Mouse (Mus musculus) liver, embryonic 13.5 days (tissue): ENCODE data around the gene Hist1h3h. TPM values are rescaled to one million over a fixed set of nuclear protein-coding genes. Genes with fewer than 3 reads are reported as not detected.
A peak's percentile ranks its signal among the peaks of the same experiment; 100 is the strongest.
"Not testable (repeated sequence)": the region's sequence is repeated elsewhere in the genome, so short reads cannot be mapped to it uniquely, and the experiment has no call there.

Experiments used
- ATAC-seq: fragments of 200-750 bp; cut with Nextera tagmentation; 2 replicates; pipeline ENCODE4 v1.8.0; 2017; ENCODE audit warnings: low read depth, mild to moderate bottlenecking, moderate number of reproducible peaks, moderate library complexity
- DNase-seq: peaks from one replicate; pipeline ENCODE4 v3.0.0; 2022
- H3K27ac ChIP-seq: fragments of 300-500 bp; sonication (generic); 2 replicates; pipeline ENCODE4 v1.5.1; 2015; ENCODE audit warnings: moderate library complexity, mild to moderate bottlenecking, inconsistent platforms
- H3K27me3 ChIP-seq: fragments of 300-500 bp; sonication (generic); 2 replicates; pipeline ENCODE4 v1.6.1; 2015; ENCODE audit warnings: mild to moderate bottlenecking, inconsistent platforms
- H3K36me3 ChIP-seq: fragments of 300-500 bp; sonication (generic); 2 replicates; pipeline ENCODE4 v1.6.1; 2015; ENCODE audit warnings: mild to moderate bottlenecking, inconsistent platforms
- H3K4me1 ChIP-seq: fragments of 300-500 bp; sonication (generic); replicated peaks from 2 replicates; pipeline ENCODE4 v1.6.1; 2015; ENCODE audit warnings: inconsistent platforms
- H3K4me2 ChIP-seq: fragments of 300-500 bp; sonication (generic); 2 replicates; pipeline ENCODE4 v1.6.1; 2015; ENCODE audit warnings: inconsistent platforms, mild to moderate bottlenecking, moderate library complexity
- H3K4me3 ChIP-seq: fragments of 300-500 bp; sonication (generic); replicated peaks from 2 replicates; pipeline ENCODE4 v1.5.1; 2015; ENCODE audit warnings: mild to moderate bottlenecking, inconsistent platforms
- H3K9ac ChIP-seq: fragments of 300-500 bp; sonication (generic); 2 replicates; pipeline ENCODE4 v1.6.1; 2015; ENCODE audit warnings: mild to moderate bottlenecking, inconsistent platforms
- H3K9me3 ChIP-seq: fragments of 300-500 bp; sonication (generic); replicated peaks from 2 replicates; pipeline ENCODE4 v1.6.1; 2016; ENCODE audit warnings: inconsistent platforms
- WGBS: fragments of 180-500 bp; shearing (Covaris S2); methylation state at CpG from one replicate; pipeline ENCODE4 v1.1.7; 2015; ENCODE audit not compliant: insufficient replicate concordance; 5-methylcytosine and 5-hydroxymethylcytosine counted together
- polyA plus RNA-seq: library from polyadenylated mRNA; unstranded; fragments of >200 nt; fragmentation: Nextera tagmentation; extraction: Ambion mirVana; gene quantifications from 2 replicates; pipeline ENCODE4 v1.2.1, GENCODE M21; 2015

Hist1h3h gene
- polyA plus RNA-seq, 1 experiment from 2014 or later: 11.7 TPM

DNA sequence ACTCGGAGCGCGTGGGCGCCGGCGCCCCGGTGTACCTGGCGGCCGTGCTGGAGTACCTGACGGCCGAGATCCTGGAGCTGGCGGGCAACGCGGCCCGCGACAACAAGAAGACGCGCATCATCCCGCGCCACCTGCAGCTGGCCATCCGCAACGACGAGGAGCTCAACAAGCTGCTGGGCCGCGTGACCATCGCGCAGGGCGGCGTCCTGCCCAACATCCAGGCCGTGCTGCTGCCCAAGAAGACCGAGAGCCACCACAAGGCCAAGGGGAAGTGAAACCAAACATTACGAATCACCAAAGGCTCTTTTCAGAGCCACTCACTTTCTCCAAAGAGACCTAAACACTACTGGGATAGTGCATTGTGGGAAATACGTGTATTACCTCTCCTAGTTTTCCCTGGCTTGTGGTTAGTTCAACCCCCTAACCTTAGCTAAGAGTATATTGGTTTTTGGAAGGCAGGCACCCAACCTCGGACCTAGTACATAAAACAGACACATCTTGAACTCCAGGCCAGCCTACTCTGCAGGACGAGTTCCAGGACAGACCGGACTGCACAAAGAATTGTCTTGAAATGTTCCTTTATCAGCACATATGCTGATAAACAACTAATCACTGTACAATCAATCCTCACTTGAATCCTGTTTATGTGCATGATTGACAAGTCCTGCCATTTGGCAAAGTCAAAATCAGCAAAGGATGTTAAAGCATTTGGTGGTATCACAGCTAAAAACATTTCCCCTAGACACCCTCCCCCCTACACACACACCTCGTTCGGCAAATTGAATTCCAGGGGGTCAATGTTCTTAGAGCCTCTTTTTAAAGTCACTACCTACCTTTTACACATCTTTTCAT is 693 bp upstream of the Hist1h3h start:
- H3K27me3 ChIP-seq, H3K9me3 ChIP-seq, H3K36me3 ChIP-seq: not testable (repeated sequence)
- Histone ChIP-seq H3K4me2 (peak overlapping the region; percentile 86), H3K27ac (peak overlapping the region; percentile 99), H3K4me1 (peaks cover 57% of the 10 kb centered on the region), H3K9ac (peak overlapping the region; percentile 82), H3K4me3 (peak overlapping the region; percentile 59)
- ATAC-seq (peak; percentile 4), DNase-seq (peak; percentile 60)
- WGBS: under 1% methylated on average over 9 of the region's 38 CpGs

DNA sequence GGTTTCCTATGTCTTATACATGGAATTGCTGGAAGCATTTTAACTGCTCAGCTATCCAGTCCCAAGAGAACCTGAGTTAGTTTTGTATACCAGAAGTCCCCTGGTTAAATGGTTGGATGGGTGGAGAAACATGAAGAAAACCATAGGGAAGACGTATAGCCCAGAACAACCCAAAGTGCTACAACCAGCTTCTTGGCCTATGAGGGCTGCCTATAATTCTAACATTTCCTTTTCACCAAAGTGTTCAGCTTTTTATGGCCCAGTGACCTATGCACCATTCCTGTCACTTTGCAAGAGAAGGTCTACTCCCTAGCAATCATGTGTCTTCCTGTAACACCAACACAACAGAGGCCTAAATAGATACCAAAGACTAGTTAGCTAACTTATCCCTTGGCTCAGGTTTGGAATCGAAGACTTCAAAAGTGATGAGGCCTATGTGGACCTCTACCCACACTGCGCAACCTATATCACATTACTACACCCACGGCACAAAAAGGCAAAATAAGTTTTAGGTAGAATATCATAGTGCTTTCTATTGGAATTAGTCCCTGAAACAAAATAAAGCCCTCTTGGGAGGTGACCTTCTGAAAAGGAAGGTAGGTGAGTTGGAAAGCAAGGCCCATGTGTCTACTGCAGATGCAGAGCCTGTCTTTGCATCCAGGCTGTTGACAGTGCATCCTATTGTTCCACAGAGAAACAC is 1.1 kb downstream of the Hist1h3h start:
- H3K9ac ChIP-seq: peak overlapping the region; percentile 85
- 45% methylated on average over 4 of the region's 4 CpGs for WGBS
- no peaks in the 10 kb centered on the region for H3K9me3 ChIP-seq
- peak overlapping the region; percentile 97 for H3K27ac ChIP-seq
- peak overlapping the region; percentile 69 for H3K4me2 ChIP-seq
- H3K4me1 ChIP-seq: peaks cover 60% of the 10 kb centered on the region
- ATAC-seq (no peak), DNase-seq (peak; percentile 22)
- H3K27me3 ChIP-seq: no peaks in the 10 kb centered on the region
- peak overlapping the region; percentile 64 for H3K4me3 ChIP-seq
- H3K36me3 ChIP-seq: no peaks in the 10 kb centered on the region

DNA sequence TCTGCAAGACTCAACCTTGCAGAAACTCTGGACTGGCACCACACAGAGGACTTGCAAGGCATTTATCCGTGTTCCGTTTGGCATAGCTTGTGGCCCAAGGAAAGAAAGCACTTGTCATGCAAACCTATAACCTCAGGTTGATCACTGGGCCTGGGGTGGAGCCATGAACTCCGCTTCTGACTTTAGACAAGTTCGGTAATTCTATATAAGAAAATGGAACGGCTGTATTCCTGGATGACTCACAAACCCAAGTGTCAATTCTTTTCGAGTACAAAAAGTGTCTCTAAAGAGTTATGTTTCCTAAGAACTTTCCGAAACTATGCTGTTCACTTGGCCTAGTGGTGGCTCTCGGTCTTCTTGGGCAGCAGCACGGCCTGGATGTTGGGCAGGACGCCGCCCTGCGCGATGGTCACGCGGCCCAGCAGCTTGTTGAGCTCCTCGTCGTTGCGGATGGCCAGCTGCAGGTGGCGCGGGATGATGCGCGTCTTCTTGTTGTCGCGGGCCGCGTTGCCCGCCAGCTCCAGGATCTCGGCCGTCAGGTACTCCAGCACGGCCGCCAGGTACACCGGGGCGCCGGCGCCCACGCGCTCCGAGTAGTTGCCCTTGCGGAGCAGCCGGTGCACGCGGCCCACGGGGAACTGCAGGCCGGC is 3.8 kb downstream of the Hist1h3h start:
- Histone ChIP-seq H3K4me3 (peak overlapping the region; percentile 60), H3K4me1 (peaks cover 47% of the 10 kb centered on the region), H3K4me2 (peak overlapping the region; percentile 78), H3K27ac (peak overlapping the region; percentile 97), H3K9ac (peak overlapping the region; percentile 85)
- H3K27me3 ChIP-seq, H3K9me3 ChIP-seq, H3K36me3 ChIP-seq: not testable (repeated sequence)
- DNase-seq (peak; percentile 33), ATAC-seq (peak; percentile 4)
- 2% methylated on average over 21 of the region's 44 CpGs for WGBS

DNA sequence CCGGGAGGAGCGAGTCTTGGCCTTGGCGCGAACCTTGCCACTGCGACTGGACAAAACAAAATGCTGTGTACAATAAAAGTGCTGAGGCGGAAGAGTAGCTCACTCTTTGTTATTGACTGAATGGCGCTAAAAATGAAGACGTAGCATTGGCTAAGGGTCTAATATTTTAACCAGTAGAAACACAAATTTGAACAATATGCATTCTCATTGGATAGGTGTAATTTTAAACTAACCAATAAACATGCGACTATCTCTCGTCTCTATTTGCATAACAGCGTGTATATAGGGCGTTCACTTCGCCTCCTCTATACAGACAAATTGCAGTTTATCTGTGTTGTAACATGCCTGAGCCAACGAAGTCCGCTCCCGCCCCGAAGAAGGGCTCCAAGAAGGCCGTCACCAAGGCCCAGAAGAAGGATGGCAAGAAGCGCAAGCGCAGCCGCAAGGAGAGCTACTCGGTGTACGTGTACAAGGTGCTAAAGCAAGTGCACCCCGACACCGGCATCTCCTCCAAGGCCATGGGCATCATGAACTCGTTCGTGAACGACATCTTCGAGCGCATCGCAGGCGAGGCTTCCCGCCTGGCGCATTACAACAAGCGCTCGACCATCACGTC is 4.4 kb downstream of the Hist1h3h start, which contains the start of gene Hist1h2bm:
TSS of gene Hist1h2bm (plus strand) at position 288 of the 616 bp plus-strand sequence.
- Histone ChIP-seq H3K27ac (peak within 1 kb of the TSS; percentile 97), H3K4me1 (peaks cover 44% of the 10 kb centered on the region), H3K4me2 (peak within 1 kb of the TSS; percentile 78), H3K4me3 (peak within 1 kb of the TSS; percentile 60), H3K9ac (peak within 1 kb of the TSS; percentile 85)
- peak; percentile 89 for ATAC-seq
- H3K36me3 ChIP-seq, H3K9me3 ChIP-seq, H3K27me3 ChIP-seq: not testable (repeated sequence)
- peak; percentile 74 for DNase-seq
- WGBS: under 1% methylated on average over 37 of the region's 37 CpGs

DNA sequence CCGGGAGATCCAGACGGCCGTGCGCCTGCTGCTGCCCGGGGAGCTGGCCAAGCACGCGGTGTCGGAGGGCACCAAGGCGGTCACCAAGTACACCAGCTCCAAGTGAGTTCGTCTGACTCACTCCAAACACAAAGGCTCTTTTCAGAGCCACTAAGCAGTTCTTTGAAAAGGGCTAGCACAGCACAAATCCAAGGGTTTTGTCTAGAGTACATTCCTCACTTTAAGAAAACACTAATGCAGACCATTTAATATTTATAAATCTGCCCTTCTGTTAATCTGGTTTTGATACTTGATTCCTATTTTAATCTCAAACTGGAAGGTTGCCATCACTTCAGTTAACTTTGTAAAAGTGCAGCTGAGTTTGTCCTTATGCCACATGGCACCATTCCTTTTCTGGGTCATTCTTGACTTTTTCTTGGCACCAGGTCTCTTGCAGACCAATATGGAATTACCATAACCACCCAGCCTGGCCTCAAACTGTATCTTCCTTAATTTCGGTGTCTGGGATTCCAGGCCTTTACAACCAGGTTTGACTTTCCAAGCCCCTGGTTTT is 5.0 kb downstream of the Hist1h3h start:
- DNase-seq: peak; percentile 30
- Histone ChIP-seq H3K9ac (peak overlapping the region; percentile 72), H3K4me1 (peaks cover 41% of the 10 kb centered on the region), H3K9me3 (no peaks in the 10 kb centered on the region), H3K27ac (peak overlapping the region; percentile 97), H3K4me3 (peak overlapping the region; percentile 42), H3K27me3 (no peaks in the 10 kb centered on the region), H3K36me3 (no peaks in the 10 kb centered on the region), H3K4me2 (peak overlapping the region; percentile 78)
- no peak; the same call in 1 of the 2 replicates for ATAC-seq
- 5% methylated on average over 11 of the region's 11 CpGs for WGBS

DNA sequence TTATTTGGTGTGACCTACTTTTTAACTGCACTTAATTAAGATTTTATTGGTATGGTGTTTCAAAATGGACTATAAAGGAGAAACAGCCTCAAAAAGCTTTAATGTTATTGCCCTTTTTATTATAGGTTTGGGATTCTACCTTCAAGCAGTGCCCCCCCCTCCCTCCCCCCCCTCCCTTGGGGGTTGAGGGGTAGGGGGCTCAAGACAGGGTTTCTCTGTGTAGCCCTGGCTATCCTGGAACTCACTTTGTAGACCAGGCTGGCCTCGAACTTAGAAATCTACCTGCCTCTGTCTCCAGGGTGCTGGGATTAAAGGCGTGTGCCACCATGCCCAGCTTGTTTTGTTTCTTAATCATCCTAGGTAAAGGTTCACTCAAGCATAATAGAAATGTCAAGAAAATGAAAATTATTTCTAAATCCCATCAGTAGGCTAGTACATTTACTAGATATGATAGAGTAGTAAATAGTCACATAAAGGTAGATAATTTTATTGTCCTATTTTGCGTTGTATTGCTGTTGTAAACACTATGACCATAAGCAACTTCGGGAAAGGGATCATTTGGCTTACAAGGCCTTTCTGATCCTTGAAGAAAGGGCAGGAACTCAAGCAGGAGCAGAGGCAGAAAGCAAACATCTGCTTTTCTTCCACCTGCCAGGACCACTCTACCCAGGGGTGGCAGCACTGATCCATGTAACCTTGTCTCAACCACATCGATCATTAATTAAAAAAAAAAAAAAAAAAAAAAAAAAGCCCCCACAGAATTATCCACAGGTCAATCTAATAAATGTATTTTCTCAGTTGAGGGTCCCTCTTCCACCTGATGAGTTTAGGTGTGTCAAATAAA is 5.8 kb downstream of the Hist1h3h start:
- peak overlapping the region; percentile 78 for H3K4me2 ChIP-seq
- peaks cover 39% of the 10 kb centered on the region for H3K4me1 ChIP-seq
- no peak for ATAC-seq
- no peak for DNase-seq
- peak overlapping the region; percentile 42 for H3K4me3 ChIP-seq
- 47% methylated on average over 5 of the region's 5 CpGs for WGBS
- H3K36me3 ChIP-seq: no peaks in the 10 kb centered on the region
- H3K9me3 ChIP-seq: no peaks in the 10 kb centered on the region
- no peaks in the 10 kb centered on the region for H3K27me3 ChIP-seq
- peak overlapping the region; percentile 97 for H3K27ac ChIP-seq
- peak overlapping the region; percentile 72 for H3K9ac ChIP-seq

DNA sequence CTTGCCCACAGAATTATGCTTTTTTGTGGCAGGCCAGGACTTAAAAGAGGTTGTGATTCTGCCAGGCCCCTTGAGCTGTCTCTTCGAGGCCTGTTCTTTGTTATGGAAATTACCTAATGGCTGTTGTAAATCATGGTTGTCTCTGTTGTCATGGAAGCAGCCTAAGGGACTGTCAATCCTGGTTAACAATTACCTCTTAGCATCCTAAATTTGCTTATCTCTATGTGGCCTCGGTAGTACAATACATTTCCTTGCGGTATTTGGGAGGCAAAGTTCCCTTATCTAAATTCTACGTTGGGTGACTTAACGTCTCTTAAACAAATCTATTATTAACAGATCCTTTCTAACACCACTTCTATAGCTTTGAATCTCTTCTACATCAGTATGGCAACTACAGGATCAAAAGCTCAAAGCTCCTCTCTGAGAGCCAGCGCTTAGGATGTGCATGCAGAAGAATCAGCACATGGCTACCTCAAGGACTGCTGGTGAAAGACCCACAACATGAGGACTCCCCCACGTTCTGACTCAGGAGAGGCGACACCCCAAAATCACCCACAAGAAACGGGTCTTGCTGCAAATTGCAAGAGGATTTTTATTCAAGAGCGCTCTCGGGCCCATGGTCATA is 10.6 kb downstream of the Hist1h3h start:
- no peak overlapping the region for H3K4me2 ChIP-seq
- no peak overlapping the region for H3K4me3 ChIP-seq
- H3K27ac ChIP-seq: no peak overlapping the region
- 41% methylated on average over 11 of the region's 11 CpGs for WGBS
- H3K4me1 ChIP-seq: peaks cover 6% of the 10 kb centered on the region
- no peak overlapping the region for H3K9ac ChIP-seq
- no peaks in the 10 kb centered on the region for H3K36me3 ChIP-seq
- ATAC-seq: 0 out of 2 replicates have a peak, but pooled peaks have one; percentile 17
- no peaks in the 10 kb centered on the region for H3K9me3 ChIP-seq
- no peaks in the 10 kb centered on the region for H3K27me3 ChIP-seq
- DNase-seq: no peak

DNA sequence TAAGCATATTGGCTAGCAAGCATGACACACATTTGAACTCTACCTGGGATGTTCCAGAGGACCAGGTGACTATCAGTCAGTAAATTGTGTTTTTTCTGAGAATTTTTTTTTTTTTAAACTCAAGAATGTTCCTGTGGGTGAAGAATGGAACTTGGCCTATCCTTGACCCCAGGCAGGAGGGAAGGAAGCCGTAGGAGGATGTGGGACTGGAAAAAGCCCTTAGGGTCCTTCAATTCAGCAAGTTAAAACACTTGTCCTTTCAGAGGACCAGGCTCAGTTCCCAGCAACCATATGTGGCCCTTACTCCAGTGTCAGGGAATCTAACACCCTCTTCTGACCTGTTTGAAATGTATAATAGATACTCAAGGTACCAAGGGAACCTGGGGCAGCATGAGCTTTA is 12.1 kb downstream of the Hist1h3h start:
- DNase-seq (no peak), ATAC-seq (no peak)
- H3K4me1 ChIP-seq: peaks cover 14% of the 10 kb centered on the region
- H3K4me3 ChIP-seq: no peak overlapping the region
- no peak overlapping the region for H3K27ac ChIP-seq
- H3K4me2 ChIP-seq: no peak overlapping the region
- 63% methylated on average over 1 of the region's 1 CpGs for WGBS
- H3K27me3 ChIP-seq: no peaks in the 10 kb centered on the region
- H3K9ac ChIP-seq: no peak overlapping the region
- H3K9me3 ChIP-seq: no peaks in the 10 kb centered on the region
- no peaks in the 10 kb centered on the region for H3K36me3 ChIP-seq

DNA sequence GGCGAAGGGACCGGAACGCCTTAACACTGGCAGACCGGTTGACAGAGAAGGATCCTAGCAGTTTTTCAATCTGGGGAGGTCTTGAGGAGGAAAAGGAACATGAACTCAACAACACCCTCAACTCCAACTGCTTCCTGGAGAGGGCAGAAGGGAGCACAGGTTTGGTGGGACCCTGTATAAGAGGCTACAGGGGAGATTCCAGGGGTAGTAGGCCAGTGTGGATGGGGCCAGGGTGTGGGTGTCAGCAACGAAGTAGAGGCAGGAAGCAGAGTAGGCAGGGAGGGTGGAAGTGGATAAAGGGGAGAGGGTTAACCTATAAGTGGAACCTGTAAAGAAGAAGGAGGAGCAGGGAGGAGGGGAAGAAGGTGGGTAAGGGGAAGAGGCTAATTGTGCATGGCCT is 16.0 kb downstream of the Hist1h3h start:
- H3K4me1 ChIP-seq: peaks cover 37% of the 10 kb centered on the region
- H3K4me2 ChIP-seq: no peak overlapping the region
- no peaks in the 10 kb centered on the region for H3K36me3 ChIP-seq
- WGBS: 73% methylated on average over 5 of the region's 5 CpGs
- H3K4me3 ChIP-seq: no peak overlapping the region
- peak overlapping the region; percentile 81 for H3K9ac ChIP-seq
- DNase-seq (no peak), ATAC-seq (no peak)
- peak overlapping the region; percentile 96 for H3K27ac ChIP-seq
- no peaks in the 10 kb centered on the region for H3K9me3 ChIP-seq
- no peaks in the 10 kb centered on the region for H3K27me3 ChIP-seq
